Mouse (Mus musculus) layer of hippocampus, postnatal 36 days (tissue): ENCODE measurements around the gene Dok7. TPM values are rescaled to one million over a fixed set of nuclear protein-coding genes. Genes with fewer than 3 reads are reported as not detected.

ENCODE experiments used
- DNase-seq, 2 experiments: peaks; one replicate each; pipeline ENCODE4 v3.0.0; 2022
- total RNA-seq, 2 experiments: library from RNA; stranded (reverse); gene quantifications; 2 replicates each; pipeline ENCODE4 v1.2.3; 2021

The Dok7 gene
- total RNA-seq, 2 experiments from 2014 or later = 15.5 to 22.3 TPM

- no peak for DNase-seq
Observed at GRCm38 (mm10) chr5:35057582-35057981, 1.0 kb downstream of the Dok7 start.

GRCm38 (mm10) chr5:35058216-35058615 lies 1.6 kb downstream of the Dok7 start:
- DNase-seq = no peak

- no peak for DNase-seq
Observed at GRCm38 (mm10) chr5:35060098-35060497, 3.5 kb downstream of the Dok7 start.

GRCm38 (mm10) chr5:35069841-35070240 lies 13.3 kb downstream of the Dok7 start:
- DNase-seq = no peak

- no peak for DNase-seq
Observed at GRCm38 (mm10) chr5:35070314-35070713, 13.7 kb downstream of the Dok7 start.

- DNase-seq = peak; percentile 29 to 37
Observed at GRCm38 (mm10) chr5:35070953-35071352, 14.4 kb downstream of the Dok7 start.

- DNase-seq = no peak
Observed at GRCm38 (mm10) chr5:35071855-35072254, 15.3 kb downstream of the Dok7 start.

- DNase-seq = no peak
Observed at GRCm38 (mm10) chr5:35073235-35073634, 16.7 kb downstream of the Dok7 start.

GRCm38 (mm10) chr5:35073992-35074391 lies 17.4 kb downstream of the Dok7 start:
- DNase-seq = no peak

GRCm38 (mm10) chr5:35076369-35076768 lies 19.8 kb downstream of the Dok7 start:
- DNase-seq = no peak

- no peak for DNase-seq
Observed at GRCm38 (mm10) chr5:35079101-35079500, 22.5 kb downstream of the Dok7 start.

- DNase-seq = no peak
Observed at GRCm38 (mm10) chr5:35084913-35085312, 28.3 kb downstream of the Dok7 start.

GRCm38 (mm10) chr5:35088785-35089613 lies 32.4 kb downstream of the Dok7 start:
- DNase-seq = peak; percentile 50 to 54

GRCm38 (mm10) chr5:35089614-35089963 lies 33.0 kb downstream of the Dok7 start:
- DNase-seq = no peak

GRCm38 (mm10) chr5:35091636-35092035 lies 35.1 kb downstream of the Dok7 start:
- no peak for DNase-seq

GRCm38 (mm10) chr5:35103086-35103485 lies 46.5 kb downstream of the Dok7 start:
- no peak for DNase-seq

GRCm38 (mm10) chr5:35103528-35103927 lies 47.0 kb downstream of the Dok7 start:
- DNase-seq = no peak

- DNase-seq = no peak
Observed at GRCm38 (mm10) chr5:35104183-35104959, 47.8 kb downstream of the Dok7 start.

GRCm38 (mm10) chr5:35104960-35105921 lies 48.7 kb downstream of the Dok7 start, which contains the start of gene Lrpap1:
Lrpap1 (minus strand) TSS chr5:35105766.
- DNase-seq = peak; percentile 87 to 88

- DNase-seq = no peak
Observed at GRCm38 (mm10) chr5:35105922-35106298, 49.3 kb downstream of the Dok7 start.

- DNase-seq = no peak
Observed at GRCm38 (mm10) chr5:35112444-35112843, 55.9 kb downstream of the Dok7 start.

- no peak for DNase-seq
Observed at GRCm38 (mm10) chr5:35116002-35116401, 59.4 kb downstream of the Dok7 start.
